Comparison of ENCODE assay signal across 8 mouse cellular contexts in the genomic region with DNA sequence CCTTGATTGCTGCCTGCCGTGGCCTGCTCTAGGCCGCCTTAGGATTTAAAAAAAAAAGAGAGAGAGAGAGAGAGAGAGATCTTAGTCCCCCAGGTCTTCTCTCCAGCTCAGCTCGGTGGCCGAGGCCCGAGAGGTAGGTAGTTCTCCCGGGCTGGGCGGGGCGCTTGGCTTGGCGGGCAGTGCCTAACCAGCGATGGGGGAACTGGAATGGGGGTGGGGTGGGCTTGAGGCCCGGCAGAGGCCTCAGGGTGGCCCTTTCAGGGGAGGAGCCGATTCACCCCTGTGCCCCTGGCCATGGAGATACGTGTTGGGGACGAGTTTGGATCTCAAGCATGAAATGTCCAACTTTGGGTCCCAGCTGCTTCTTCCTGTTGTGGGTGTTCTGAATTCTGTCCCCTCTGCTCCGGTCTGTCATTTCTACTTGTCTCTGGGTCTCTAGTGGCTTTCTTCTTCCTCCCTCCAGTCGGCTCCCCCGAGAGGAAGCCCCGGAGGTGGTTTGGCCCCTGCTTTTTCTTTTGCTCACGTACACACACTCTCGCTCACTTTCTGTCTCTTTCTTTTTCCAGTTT. TPM values are rescaled to one million over a fixed set of nuclear protein-coding genes. Genes with fewer than 3 reads are reported as not detected.
DNase-seq lines count a peak whose midpoint lies in the region; ATAC-seq and TF ChIP-seq lines count a peak whose summit lies in the region.

No protein-coding gene starts in this region.

- peak overlapping the region; percentile 60 for H3K9ac ChIP-seq in forebrain, postnatal 0 days
- H3K9ac ChIP-seq in hindbrain, embryonic 16.5 days (ENCODE audit: low read depth, low read length) = peak overlapping the region; percentile 75
- peak overlapping the region; percentile 88 for H3K9ac ChIP-seq in liver, embryonic 15.5 days

- H3K27ac ChIP-seq in bone marrow macrophage, adult 2 months (ENCODE audit: insufficient read depth, low read depth, low read length) = peak overlapping the region; percentile 90
- peak overlapping the region; percentile 85 for H3K27ac ChIP-seq in forebrain, postnatal 0 days (ENCODE audit: low read depth, low read length)
- peak overlapping the region; percentile 88 for H3K27ac ChIP-seq in hindbrain, embryonic 16.5 days (ENCODE audit: low read depth, low read length)
- peak overlapping the region; percentile 97 for H3K27ac ChIP-seq in liver, embryonic 15.5 days (replicated peaks)

- peaks cover 5% of the 10 kb centered on the region for H3K36me3 ChIP-seq in forebrain, postnatal 0 days (ENCODE audit: insufficient read depth)
- no peaks in the 10 kb centered on the region for H3K36me3 ChIP-seq in hindbrain, embryonic 16.5 days (ENCODE audit: control insufficient read depth, insufficient read depth, low read length)
- peaks cover 15% of the 10 kb centered on the region for H3K36me3 ChIP-seq in liver, embryonic 15.5 days (replicated peaks)

- H3K9me3 ChIP-seq in forebrain, postnatal 0 days (ENCODE audit: low read length) = no peaks in the 10 kb centered on the region
- H3K9me3 ChIP-seq in hindbrain, embryonic 16.5 days (ENCODE audit: control insufficient read depth, low read length) = no peaks in the 10 kb centered on the region
- H3K9me3 ChIP-seq in liver, embryonic 15.5 days (replicated peaks) = no peaks in the 10 kb centered on the region

- peak; percentile 1; the same call in 1 of the 2 replicates for ATAC-seq in forebrain, postnatal 0 days
- ATAC-seq in hindbrain, embryonic 16.5 days = peak; percentile 10; the same call in 1 of the 2 replicates
- ATAC-seq in liver, embryonic 15.5 days (ENCODE audit: insufficient read depth) = peak; percentile 70

- no peaks in the 10 kb centered on the region for H3K27me3 ChIP-seq in forebrain, postnatal 0 days (ENCODE audit: insufficient read depth, low read length)
- H3K27me3 ChIP-seq in hindbrain, embryonic 16.5 days (replicated peaks; ENCODE audit: control insufficient read depth, insufficient read depth, low read length) = no peaks in the 10 kb centered on the region
- H3K27me3 ChIP-seq in liver, embryonic 15.5 days = 0 out of 2 replicates have a peak, but pooled peaks cover 3% of the 10 kb centered on the region

- TF ChIP-seq CTCF in bone marrow macrophage, adult 2 months (IDR thresholded peaks at IDR 0.05; ENCODE audit: low read depth, low read length) = no peak
- TF ChIP-seq CTCF in forebrain, postnatal 0 days (IDR thresholded peaks at IDR 0.05; ENCODE audit: low read depth) = no peak

- no peak for TF ChIP-seq POLR2A in bone marrow macrophage, adult 2 months (IDR thresholded peaks at IDR 0.05; ENCODE audit: borderline replicate concordance, low read depth, low read length)

- peak; percentile 63 to 71 for DNase-seq in cerebellum, adult 18-20 months
- no peak for DNase-seq in cerebellum, adult 8-10 months
- no peak for DNase-seq in forebrain, postnatal 0 days
- DNase-seq in neural tube, embryonic 10.5 days (ENCODE audit: extremely low spot score, low spot score) = peak; percentile 76
- peak; percentile 69 for DNase-seq in thymus, postnatal 25 days

- H3K4me1 ChIP-seq in bone marrow macrophage, adult 2 months (ENCODE audit: control insufficient read depth, insufficient read depth, low read length) = peaks cover 9% of the 10 kb centered on the region
- H3K4me1 ChIP-seq in forebrain, postnatal 0 days (ENCODE audit: insufficient read depth) = peaks cover 6% of the 10 kb centered on the region; the same call in 1 of the 2 replicates
- H3K4me1 ChIP-seq in hindbrain, embryonic 16.5 days (ENCODE audit: control insufficient read depth, insufficient read depth, low read depth, low read length) = peaks cover 31% of the 10 kb centered on the region
- peaks cover 59% of the 10 kb centered on the region for H3K4me1 ChIP-seq in liver, embryonic 15.5 days (replicated peaks)

- peak overlapping the region; percentile 79 for H3K4me3 ChIP-seq in bone marrow macrophage, adult 2 months (ENCODE audit: insufficient read depth, low read length)
- peak overlapping the region; percentile 55 for H3K4me3 ChIP-seq in forebrain, postnatal 0 days (ENCODE audit: low read depth, low read length)
- H3K4me3 ChIP-seq in hindbrain, embryonic 16.5 days (ENCODE audit: low read length) = peak overlapping the region; percentile 51
- peak overlapping the region; percentile 75 for H3K4me3 ChIP-seq in liver, embryonic 15.5 days (replicated peaks)

- H3K4me2 ChIP-seq in forebrain, postnatal 0 days (ENCODE audit: low read depth) = peak overlapping the region; percentile 94
- H3K4me2 ChIP-seq in hindbrain, embryonic 16.5 days (ENCODE audit: low read length) = peak overlapping the region; percentile 96
- H3K4me2 ChIP-seq in liver, embryonic 15.5 days = peak overlapping the region; percentile 93

- WGBS in forebrain, postnatal 0 days = 2% methylated on average over 19 of the region's 20 CpGs
- 0% methylated on average over 20 of the region's 20 CpGs for WGBS in hindbrain, embryonic 16.5 days
- under 1% methylated on average over 20 of the region's 20 CpGs for WGBS in liver, embryonic 15.5 days (ENCODE audit: insufficient replicate concordance)

RNA-seq across cellular contexts. Expression of gene Tsc22d4, which starts 0.8 kb away (rescaled TPM):
- 179 and 198 TPM in 2 replicates for polyA plus RNA-seq in bone marrow macrophage, adult 2 months (2012; ENCODE audit: insufficient read depth, insufficient read length, missing spikeins)
- total RNA-seq in forebrain, postnatal 0 days (2014; rRNA removed) = 120 and 135 TPM in 2 replicates
- polyA plus RNA-seq in forebrain, postnatal 0 days (2015; fragmentation: Nextera tagmentation; extraction: Ambion mirVana) = 112 and 134 TPM in 2 replicates
- 101 and 150 TPM in 2 replicates for polyA plus RNA-seq in hindbrain, embryonic 16.5 days (2015; fragmentation: Nextera tagmentation; extraction: Ambion mirVana)
- 68.8 and 75.1 TPM in 2 replicates for polyA plus RNA-seq in liver, embryonic 15.5 days (2015; fragmentation: Nextera tagmentation; extraction: Ambion mirVana)

RNA-seq across cellular contexts. Expression of gene Nyap1, which starts 5.0 kb away (rescaled TPM):
- polyA plus RNA-seq in bone marrow macrophage, adult 2 months (2012; ENCODE audit: insufficient read depth, insufficient read length, missing spikeins) = 1.5 and 1.9 TPM in 2 replicates
- total RNA-seq in forebrain, postnatal 0 days (2014; rRNA removed) = 251 and 252 TPM in 2 replicates
- polyA plus RNA-seq in forebrain, postnatal 0 days (2015; fragmentation: Nextera tagmentation; extraction: Ambion mirVana) = 42.0 and 48.9 TPM in 2 replicates
- polyA plus RNA-seq in hindbrain, embryonic 16.5 days (2015; fragmentation: Nextera tagmentation; extraction: Ambion mirVana) = 44.0 and 50.2 TPM in 2 replicates
- 0.21 and 0.39 TPM in 2 replicates for polyA plus RNA-seq in liver, embryonic 15.5 days (2015; fragmentation: Nextera tagmentation; extraction: Ambion mirVana)

RNA-seq across cellular contexts. Expression of gene Ppp1r35, which starts 32.3 kb away (rescaled TPM):
- polyA plus RNA-seq in bone marrow macrophage, adult 2 months (2012; ENCODE audit: insufficient read depth, insufficient read length, missing spikeins) = 28.3 and 36.2 TPM in 2 replicates
- total RNA-seq in forebrain, postnatal 0 days (2014; rRNA removed) = 28.8 and 47.4 TPM in 2 replicates
- 39.1 and 41.8 TPM in 2 replicates for polyA plus RNA-seq in forebrain, postnatal 0 days (2015; fragmentation: Nextera tagmentation; extraction: Ambion mirVana)
- polyA plus RNA-seq in hindbrain, embryonic 16.5 days (2015; fragmentation: Nextera tagmentation; extraction: Ambion mirVana) = 34.9 and 41.8 TPM in 2 replicates
- polyA plus RNA-seq in liver, embryonic 15.5 days (2015; fragmentation: Nextera tagmentation; extraction: Ambion mirVana) = 21.0 and 21.3 TPM in 2 replicates

RNA-seq across cellular contexts. Expression of gene Mepce, which starts 41.1 kb away (rescaled TPM):
- 31.3 and 35.4 TPM in 2 replicates for polyA plus RNA-seq in bone marrow macrophage, adult 2 months (2012; ENCODE audit: insufficient read depth, insufficient read length, missing spikeins)
- 33.3 and 47.7 TPM in 2 replicates for total RNA-seq in forebrain, postnatal 0 days (2014; rRNA removed)
- 18.3 and 21.1 TPM in 2 replicates for polyA plus RNA-seq in forebrain, postnatal 0 days (2015; fragmentation: Nextera tagmentation; extraction: Ambion mirVana)
- 11.1 and 12.2 TPM in 2 replicates for polyA plus RNA-seq in hindbrain, embryonic 16.5 days (2015; fragmentation: Nextera tagmentation; extraction: Ambion mirVana)
- 4.0 and 5.0 TPM in 2 replicates for polyA plus RNA-seq in liver, embryonic 15.5 days (2015; fragmentation: Nextera tagmentation; extraction: Ambion mirVana)

RNA-seq across cellular contexts. Expression of gene Zcwpw1, which starts 41.2 kb away (rescaled TPM):
- polyA plus RNA-seq in bone marrow macrophage, adult 2 months (2012; ENCODE audit: insufficient read depth, insufficient read length, missing spikeins) = 6.1 TPM in 2 replicates
- 3.5 and 7.7 TPM in 2 replicates for total RNA-seq in forebrain, postnatal 0 days (2014; rRNA removed)
- polyA plus RNA-seq in forebrain, postnatal 0 days (2015; fragmentation: Nextera tagmentation; extraction: Ambion mirVana) = 3.1 and 4.8 TPM in 2 replicates
- polyA plus RNA-seq in hindbrain, embryonic 16.5 days (2015; fragmentation: Nextera tagmentation; extraction: Ambion mirVana) = 11.2 and 13.5 TPM in 2 replicates
- 3.2 and 3.3 TPM in 2 replicates for polyA plus RNA-seq in liver, embryonic 15.5 days (2015; fragmentation: Nextera tagmentation; extraction: Ambion mirVana)

Comparison
In these comparisons a context has a peak if more than half of its experiments do, and no peak if none do; other contexts are left out.
1. DNase-seq: peak in cerebellum, adult 18-20 months (2 of 2), neural tube, embryonic 10.5 days (single experiment) and thymus, postnatal 25 days (single experiment); none in cerebellum, adult 8-10 months (single experiment) and forebrain, postnatal 0 days (single experiment).
2. ATAC-seq: peak in every context shown above with its lines; median percentile 70 in liver, embryonic 15.5 days; 10 in hindbrain, embryonic 16.5 days; 1 in forebrain, postnatal 0 days.
3. RNA of gene Nyap1, which starts 5.0 kb away (polyA plus RNA-seq): 42.0 to 48.9 TPM in forebrain, postnatal 0 days and 44.0 to 50.2 TPM in hindbrain, embryonic 16.5 days; 1.5 to 1.9 TPM in bone marrow macrophage, adult 2 months and 0.21 to 0.39 TPM in liver, embryonic 15.5 days; every median in the first group is over 10 times any median in the second.
4. Peak in every context shown above with its lines, with median percentiles within 50 percentile points of each other: H3K27ac ChIP-seq, H3K4me3 ChIP-seq, H3K4me2 ChIP-seq and H3K9ac ChIP-seq.